In the genomic region with DNA sequence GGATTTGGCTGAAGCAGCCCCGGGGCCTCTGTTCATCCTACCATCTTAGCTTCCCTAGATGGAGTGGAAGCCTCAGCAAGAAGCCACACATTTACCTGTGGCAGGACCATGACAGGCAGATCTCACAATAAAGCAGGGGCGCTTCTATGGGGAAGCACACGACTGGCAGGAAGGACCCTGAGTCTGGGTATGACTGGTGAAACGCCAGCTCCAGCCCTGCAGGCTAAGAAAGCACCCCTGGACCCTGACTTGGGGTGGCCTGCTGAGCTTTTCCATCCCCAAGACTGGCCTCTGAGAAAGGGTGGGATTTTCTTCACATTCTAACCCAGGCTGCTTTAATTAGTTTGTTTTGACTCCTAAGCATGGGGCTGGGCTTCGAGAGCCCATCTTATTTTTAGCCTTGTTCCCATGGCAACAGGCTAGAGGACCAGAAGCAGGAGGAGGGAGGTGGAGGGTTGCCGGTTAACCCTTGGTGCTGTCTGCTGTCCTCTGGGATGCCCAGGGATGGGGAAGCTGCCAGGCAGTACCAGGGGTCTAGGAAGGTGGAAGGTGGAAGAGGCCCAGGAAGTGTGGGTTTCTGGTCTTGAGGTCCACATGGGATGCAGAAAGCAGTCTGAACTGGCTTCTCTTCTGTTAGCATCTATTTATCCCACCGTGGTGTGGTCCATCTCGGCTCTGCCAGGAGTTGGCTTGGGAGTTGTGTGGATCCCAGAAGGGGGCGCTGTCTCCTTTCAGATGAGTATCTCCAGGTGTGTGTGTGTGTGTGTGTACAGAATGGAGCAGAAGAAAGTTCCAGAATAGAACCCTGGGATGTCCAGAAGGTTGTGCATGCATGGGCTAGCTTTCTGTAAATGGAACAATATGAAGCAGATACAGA, we compare ENCODE assay signal across 8 mouse cellular contexts.
A peak's percentile ranks its signal among the peaks of the same experiment; 100 is the strongest.
DNase-seq lines count a peak whose midpoint lies in the region; TF ChIP-seq lines count a peak whose summit lies in the region.
"Had no signal": no experiment of that assay in that cellular context is flagged by ENCODE, and none has a peak within 500 bp of the region (broad histone marks: within the 10 kb centered on the region; RNA-seq: fewer than 3 reads in every experiment).

No protein-coding gene starts in this region.

- in situ Hi-C loops in ES-E14 (cut with MboI; ENCODE audit: low sequenced_read_pairs in 2 of 2, unreplicated experiment in 2 of 2), result loop anchor here in 1 of 2 experiments (5.0 kb wide), 1 partner anchor 71 kb away; no protein-coding TSS in a partner anchor

- no peak overlapping the region for H3K4me3 ChIP-seq in ES-E14 (ENCODE audit: insufficient read depth in 1 of 2, low read depth in 1 of 2, low read length in 2 of 2, poor library complexity in 1 of 2, severe bottlenecking in 1 of 2)
- H3K4me3 ChIP-seq in small intestine, adult 2 months (ENCODE audit: low read depth, low read length), result no peak overlapping the region
- H3K4me3 ChIP-seq: limb, embryonic 15.5 days had no signal

- intact Hi-C loops in heart, postnatal 10 days (cut with DNase I), result loop anchor here (1.0 to 2.0 kb wide), 2 partner anchors 70 to 194 kb away; no protein-coding TSS in a partner anchor

- no peaks in the 10 kb centered on the region for H3K36me3 ChIP-seq in ES-E14 (ENCODE audit: control insufficient read depth, insufficient read depth, low read length, poor library complexity, severe bottlenecking)
- no peaks in the 10 kb centered on the region for H3K36me3 ChIP-seq in small intestine, adult 2 months (ENCODE audit: control insufficient read depth, insufficient read depth, low read length)
- H3K36me3 ChIP-seq: limb, embryonic 15.5 days had no signal

- no peak overlapping the region for H3K27ac ChIP-seq in ES-E14 (ENCODE audit: insufficient read depth, low read depth, low read length, poor library complexity, severe bottlenecking)
- no peak overlapping the region for H3K27ac ChIP-seq in small intestine, adult 2 months (ENCODE audit: insufficient read depth, low read depth, low read length)
- H3K27ac ChIP-seq: limb, embryonic 15.5 days had no signal

- no peak for DNase-seq in ES-E14 (ENCODE audit: low read depth, low spot score)
- peak; percentile 69 to 81 for DNase-seq in adrenal gland, postnatal 36 days
- DNase-seq in fibroblast of lung, adult 2 months (ENCODE audit: low read depth), result peak; percentile 16
- DNase-seq in heart, postnatal 10 days, result peak; percentile 67 to 79
- peak; percentile 55 for DNase-seq in layer of hippocampus, adult 9-10 months (ENCODE audit: low spot score)
- DNase-seq in lung, postnatal 4 days, result peak; percentile 67 to 78

- H3K27me3 ChIP-seq in small intestine, adult 2 months (ENCODE audit: control insufficient read depth, insufficient read depth, low read length), result no peaks in the 10 kb centered on the region
- H3K27me3 ChIP-seq: limb, embryonic 15.5 days had no signal

- no peak for TF ChIP-seq POLR2A in small intestine, adult 2 months (IDR thresholded peaks at IDR 0.05; ENCODE audit: low read depth, low read length)

- TF ChIP-seq CTCF in small intestine, adult 2 months (IDR thresholded peaks at IDR 0.05; ENCODE audit: extremely low read depth, insufficient read length, insufficient replicate concordance, low read depth, low read length), result peak; percentile 65; the same call in 1 of the 2 replicates

- H3K9ac ChIP-seq in ES-E14 (ENCODE audit: insufficient read depth, low read depth, low read length, poor library complexity, severe bottlenecking), result no peak overlapping the region
- H3K9ac ChIP-seq: limb, embryonic 15.5 days had no signal

- H3K9me3 ChIP-seq in ES-E14 (ENCODE audit: control insufficient read depth, insufficient read depth, low read depth, low read length), result no peaks in the 10 kb centered on the region
- H3K9me3 ChIP-seq: limb, embryonic 15.5 days had no signal

- H3K4me1 ChIP-seq in ES-E14 (ENCODE audit: control insufficient read depth in 2 of 2, insufficient read depth in 2 of 2, low read length in 2 of 2, poor library complexity in 1 of 2), result peaks cover 4 to 5% of the 10 kb centered on the region in 2 experiments; a peak in 1 of 4 replicates
- H3K4me1 ChIP-seq in small intestine, adult 2 months (ENCODE audit: control insufficient read depth, insufficient read depth, insufficient read length, low read length), result no peaks in the 10 kb centered on the region

- WGBS in small intestine, adult 2 months, result 36% methylated on average over 9 of the region's 9 CpGs

TF ChIP-seq in ES-E14, 5 proteins besides CTCF, POLR2A, EP300 and RAD21:
- TF ChIP-seq HCFC1 (IDR thresholded peaks at IDR 0.05; ENCODE audit: borderline replicate concordance, insufficient read depth, low read length), result no peak
- no peak for TF ChIP-seq MAFK (IDR thresholded peaks at IDR 0.05; ENCODE audit: insufficient read depth, low read depth, low read length)
- TF ChIP-seq ZNF384 (IDR thresholded peaks at IDR 0.05; ENCODE audit: low read depth, low read length), result no peak
- TF ChIP-seq ZC3H11A (IDR thresholded peaks at IDR 0.05; ENCODE audit: borderline replicate concordance, low read depth, low read length), result peak; percentile 75
- no peak for TF ChIP-seq CHD2 (IDR thresholded peaks at IDR 0.05; ENCODE audit: low read depth, low read length)
